Mouse (Mus musculus): Measurements from ENCODE around the gene Capza2. TPM values are rescaled to one million over a fixed set of nuclear protein-coding genes. Genes with fewer than 3 reads are reported as not detected.
A peak's percentile ranks its signal among the peaks of the same experiment; 100 is the strongest.

Capza2 gene
- total RNA-seq, 2 experiments from 2014 or later, result 277 to 334 TPM

- ATAC-seq (replicated peaks; ENCODE audit: poor library complexity), result peak; percentile 9; the same call in 1 of the 2 replicates
Observed at GRCm38 (mm10) chr6:17637205-17638203, 1.5 kb downstream of the Capza2 start.

GRCm38 (mm10) chr6:17640031-17640430, 4.0 kb downstream of the Capza2 start:
- no peak for ATAC-seq (replicated peaks; ENCODE audit: poor library complexity)

GRCm38 (mm10) chr6:17642739-17643138, 6.7 kb downstream of the Capza2 start:
- ATAC-seq (replicated peaks; ENCODE audit: poor library complexity), result peak; percentile 49; the same call in 1 of the 2 replicates

- ATAC-seq (replicated peaks; ENCODE audit: poor library complexity), result peak; percentile 47
Observed at GRCm38 (mm10) chr6:17646107-17646506, 10.1 kb downstream of the Capza2 start.

- ATAC-seq (replicated peaks; ENCODE audit: poor library complexity), result peak; percentile 78
Observed at GRCm38 (mm10) chr6:17652132-17652531, 16.1 kb downstream of the Capza2 start.

GRCm38 (mm10) chr6:17655080-17655479, 19.0 kb downstream of the Capza2 start:
- ATAC-seq (replicated peaks; ENCODE audit: poor library complexity), result peak; percentile 81

- ATAC-seq (replicated peaks; ENCODE audit: poor library complexity), result no peak
Observed at GRCm38 (mm10) chr6:17657308-17657707, 21.3 kb downstream of the Capza2 start.

GRCm38 (mm10) chr6:17665348-17665747, 29.3 kb downstream of the Capza2 start:
- ATAC-seq (replicated peaks; ENCODE audit: poor library complexity), result peak; percentile 68

GRCm38 (mm10) chr6:17666024-17666423, 30.0 kb downstream of the Capza2 start:
- ATAC-seq (replicated peaks; ENCODE audit: poor library complexity), result no peak

- ATAC-seq (replicated peaks; ENCODE audit: poor library complexity), result no peak
Observed at GRCm38 (mm10) chr6:17667813-17668212, 31.8 kb downstream of the Capza2 start.

- no peak for ATAC-seq (replicated peaks; ENCODE audit: poor library complexity)
Observed at GRCm38 (mm10) chr6:17668334-17668733, 32.3 kb downstream of the Capza2 start.

- ATAC-seq (replicated peaks; ENCODE audit: poor library complexity), result no peak
Observed at GRCm38 (mm10) chr6:17669826-17670225, 33.8 kb downstream of the Capza2 start.

GRCm38 (mm10) chr6:17675019-17675756, 39.2 kb downstream of the Capza2 start:
- peak; percentile 92 for ATAC-seq (replicated peaks; ENCODE audit: poor library complexity)

- ATAC-seq (replicated peaks; ENCODE audit: poor library complexity), result no peak
Observed at GRCm38 (mm10) chr6:17677008-17677407, 41.0 kb downstream of the Capza2 start.

GRCm38 (mm10) chr6:17680266-17680925, 44.4 kb downstream of the Capza2 start:
- ATAC-seq (replicated peaks; ENCODE audit: poor library complexity), result peak; percentile 90

GRCm38 (mm10) chr6:17681810-17682209, 45.8 kb downstream of the Capza2 start:
- ATAC-seq (replicated peaks; ENCODE audit: poor library complexity), result 0 out of 2 replicates have a peak, but pooled peaks have one; percentile 10

GRCm38 (mm10) chr6:17688676-17689075, 52.6 kb downstream of the Capza2 start:
- ATAC-seq (replicated peaks; ENCODE audit: poor library complexity), result peak; percentile 80

GRCm38 (mm10) chr6:17692647-17693046, 56.6 kb downstream of the Capza2 start, which contains the start of gene St7:
Gene St7 (plus strand): TSS chr6:17692933.
- no peak for ATAC-seq (replicated peaks; ENCODE audit: poor library complexity)

- ATAC-seq (replicated peaks; ENCODE audit: poor library complexity), result peak; percentile 64
Observed at GRCm38 (mm10) chr6:17693726-17694549, 57.9 kb downstream of the Capza2 start.

GRCm38 (mm10) chr6:17694550-17694951, 58.5 kb downstream of the Capza2 start:
- peak; percentile 75 for ATAC-seq (replicated peaks; ENCODE audit: poor library complexity)

Measured in megakaryocyte progenitor cell, adult 5-6 weeks (primary cell).